Mouse (Mus musculus): Measurements from ENCODE around the gene Nat8f3.
"Not testable (repeated sequence)": the region's sequence is repeated elsewhere in the genome, so short reads cannot be mapped to it uniquely, and the experiment has no call there.

Gene Nat8f3

GRCm38 (mm10) chr6:85765532-85765931 lies at the start of gene Nat8f3:
Gene Nat8f3, minus strand, starts transcription at chr6:85765754.
- not testable (repeated sequence) for DNase-seq (ENCODE audit: low read depth)

GRCm38 (mm10) chr6:85813339-85813738 lies 47.8 kb upstream of the Nat8f3 start:
- DNase-seq (ENCODE audit: low read depth), result no peak

- DNase-seq (ENCODE audit: low read depth), result not testable (repeated sequence)
Measured at GRCm38 (mm10) chr6:85810942-85811537, 45.5 kb upstream of the Nat8f3 start.

GRCm38 (mm10) chr6:85810514-85810913 lies 45.0 kb upstream of the Nat8f3 start:
- DNase-seq (ENCODE audit: low read depth), result not testable (repeated sequence)

- DNase-seq (ENCODE audit: low read depth), result not testable (repeated sequence)
Measured at GRCm38 (mm10) chr6:85809784-85810183, 44.2 kb upstream of the Nat8f3 start.

- DNase-seq (ENCODE audit: low read depth), result not testable (repeated sequence)
Measured at GRCm38 (mm10) chr6:85803180-85803579, 37.6 kb upstream of the Nat8f3 start.

GRCm38 (mm10) chr6:85763127-85764070 lies 2.2 kb downstream of the Nat8f3 start:
- not testable (repeated sequence) for DNase-seq (ENCODE audit: low read depth)

GRCm38 (mm10) chr6:85762678-85763077 lies 2.9 kb downstream of the Nat8f3 start:
- not testable (repeated sequence) for DNase-seq (ENCODE audit: low read depth)

GRCm38 (mm10) chr6:85755705-85756249 lies 9.8 kb downstream of the Nat8f3 start:
- DNase-seq (ENCODE audit: low read depth), result not testable (repeated sequence)

- not testable (repeated sequence) for DNase-seq (ENCODE audit: low read depth)
Measured at GRCm38 (mm10) chr6:85713105-85713504, 52.4 kb downstream of the Nat8f3 start, which contains the start of gene Nat8f7. Gene Nat8f7, minus strand, starts transcription at chr6:85713205.

- not testable (repeated sequence) for DNase-seq (ENCODE audit: low read depth)
Measured at GRCm38 (mm10) chr6:85709607-85710006, 55.9 kb downstream of the Nat8f3 start.

- not testable (repeated sequence) for DNase-seq (ENCODE audit: low read depth)
Measured at GRCm38 (mm10) chr6:85709206-85709605, 56.3 kb downstream of the Nat8f3 start.

GRCm38 (mm10) chr6:85701943-85702342 lies 63.6 kb downstream of the Nat8f3 start:
- not testable (repeated sequence) for DNase-seq (ENCODE audit: low read depth)
